Mouse (Mus musculus): ENCODE measurements around the gene Lctl. TPM values are rescaled to one million over a fixed set of nuclear protein-coding genes. Genes with fewer than 3 reads are reported as not detected.

Gene Lctl
- not detected in 2 replicates for total RNA-seq (2014; rRNA removed)
- polyA plus RNA-seq (2015; fragmentation: Nextera tagmentation; extraction: Ambion mirVana): not detected in 2 replicates

- no peak within 1 kb of the TSS for H3K4me2 ChIP-seq (ENCODE audit: low read depth)
- DNase-seq (no peak), ATAC-seq (no peak)
- H3K4me1 ChIP-seq (ENCODE audit: insufficient read depth): no peaks in the 10 kb centered on the region
- H3K9ac ChIP-seq: no peak within 1 kb of the TSS
- no peak within 1 kb of the TSS for H3K27ac ChIP-seq (ENCODE audit: low read depth, low read length)
- 52% methylated on average over 3 of the region's 3 CpGs for WGBS
- no peak within 1 kb of the TSS for H3K4me3 ChIP-seq (ENCODE audit: low read depth, low read length)
- no peak for TF ChIP-seq CTCF (IDR thresholded peaks at IDR 0.05; ENCODE audit: low read depth)
- no peaks in the 10 kb centered on the region for H3K36me3 ChIP-seq (ENCODE audit: insufficient read depth)
- H3K27me3 ChIP-seq (ENCODE audit: insufficient read depth, low read length): no peaks in the 10 kb centered on the region
- H3K9me3 ChIP-seq (ENCODE audit: low read length): no peaks in the 10 kb centered on the region
These were observed at the start of gene Lctl for GRCm38 (mm10) chr9:64116876-64117275. Gene Lctl (plus strand): TSS chr9:64117147.

GRCm38 (mm10) chr9:64067787-64068186 is 49.2 kb upstream of the Lctl start:
- Histone ChIP-seq H3K4me1 (ENCODE audit: insufficient read depth) (0 out of 2 replicates have a peak, but pooled peaks cover 2% of the 10 kb centered on the region), H3K27me3 (ENCODE audit: insufficient read depth, low read length) (no peaks in the 10 kb centered on the region), H3K27ac (ENCODE audit: low read depth, low read length) (no peak overlapping the region), H3K4me3 (ENCODE audit: low read depth, low read length) (no peak overlapping the region), H3K9me3 (ENCODE audit: low read length) (no peaks in the 10 kb centered on the region), H3K36me3 (ENCODE audit: insufficient read depth) (no peaks in the 10 kb centered on the region), H3K9ac (no peak overlapping the region), H3K4me2 (ENCODE audit: low read depth) (no peak overlapping the region)
- TF ChIP-seq CTCF (IDR thresholded peaks at IDR 0.05; ENCODE audit: low read depth): no peak
- ATAC-seq: no peak
- 86% methylated on average over 5 of the region's 5 CpGs for WGBS
- no peak for DNase-seq

GRCm38 (mm10) chr9:64068571-64068970 is 48.4 kb upstream of the Lctl start:
- WGBS: 88% methylated on average over 1 of the region's 1 CpGs
- Histone ChIP-seq H3K4me2 (ENCODE audit: low read depth) (no peak overlapping the region), H3K27ac (ENCODE audit: low read depth, low read length) (no peak overlapping the region), H3K4me3 (ENCODE audit: low read depth, low read length) (no peak overlapping the region), H3K36me3 (ENCODE audit: insufficient read depth) (no peaks in the 10 kb centered on the region), H3K27me3 (ENCODE audit: insufficient read depth, low read length) (no peaks in the 10 kb centered on the region), H3K4me1 (ENCODE audit: insufficient read depth) (0 out of 2 replicates have a peak, but pooled peaks cover 2% of the 10 kb centered on the region), H3K9ac (no peak overlapping the region), H3K9me3 (ENCODE audit: low read length) (no peaks in the 10 kb centered on the region)
- no peak for TF ChIP-seq CTCF (IDR thresholded peaks at IDR 0.05; ENCODE audit: low read depth)
- DNase-seq (no peak), ATAC-seq (no peak)

- no peak for TF ChIP-seq CTCF (IDR thresholded peaks at IDR 0.05; ENCODE audit: low read depth)
- H3K4me3 ChIP-seq (ENCODE audit: low read depth, low read length): no peak overlapping the region
- H3K9ac ChIP-seq: no peak overlapping the region
- no peak overlapping the region for H3K27ac ChIP-seq (ENCODE audit: low read depth, low read length)
- no peak overlapping the region for H3K4me2 ChIP-seq (ENCODE audit: low read depth)
- ATAC-seq: no peak
- WGBS: 90% methylated on average over 5 of the region's 5 CpGs
- H3K36me3 ChIP-seq (ENCODE audit: insufficient read depth): no peaks in the 10 kb centered on the region
- H3K9me3 ChIP-seq (ENCODE audit: low read length): no peaks in the 10 kb centered on the region
- no peaks in the 10 kb centered on the region for H3K27me3 ChIP-seq (ENCODE audit: insufficient read depth, low read length)
- DNase-seq: no peak
- 0 out of 2 replicates have a peak, but pooled peaks cover 2% of the 10 kb centered on the region for H3K4me1 ChIP-seq (ENCODE audit: insufficient read depth)
These were observed 47.8 kb upstream of the Lctl start for GRCm38 (mm10) chr9:64069131-64069530.

- no peak overlapping the region for H3K27ac ChIP-seq (ENCODE audit: low read depth, low read length)
- 0 out of 2 replicates have a peak, but pooled peaks cover 2% of the 10 kb centered on the region for H3K4me1 ChIP-seq (ENCODE audit: insufficient read depth)
- no peak overlapping the region for H3K4me2 ChIP-seq (ENCODE audit: low read depth)
- no peaks in the 10 kb centered on the region for H3K9me3 ChIP-seq (ENCODE audit: low read length)
- no peak overlapping the region for H3K9ac ChIP-seq
- H3K4me3 ChIP-seq (ENCODE audit: low read depth, low read length): no peak overlapping the region
- no peaks in the 10 kb centered on the region for H3K27me3 ChIP-seq (ENCODE audit: insufficient read depth, low read length)
- ATAC-seq (no peak), DNase-seq (no peak)
- no peaks in the 10 kb centered on the region for H3K36me3 ChIP-seq (ENCODE audit: insufficient read depth)
- WGBS: 95% methylated on average over 5 of the region's 5 CpGs
- TF ChIP-seq CTCF (IDR thresholded peaks at IDR 0.05; ENCODE audit: low read depth): no peak
These were observed 46.3 kb upstream of the Lctl start for GRCm38 (mm10) chr9:64070674-64071073.

- no peak for DNase-seq
- Histone ChIP-seq H3K4me3 (ENCODE audit: low read depth, low read length) (no peak overlapping the region), H3K9me3 (ENCODE audit: low read length) (no peaks in the 10 kb centered on the region), H3K9ac (no peak overlapping the region), H3K27ac (ENCODE audit: low read depth, low read length) (no peak overlapping the region), H3K27me3 (ENCODE audit: insufficient read depth, low read length) (no peaks in the 10 kb centered on the region), H3K4me2 (ENCODE audit: low read depth) (no peak overlapping the region), H3K4me1 (ENCODE audit: insufficient read depth) (no peaks in the 10 kb centered on the region), H3K36me3 (ENCODE audit: insufficient read depth) (no peaks in the 10 kb centered on the region)
- 90% methylated on average over 8 of the region's 8 CpGs for WGBS
- ATAC-seq: no peak
- TF ChIP-seq CTCF (IDR thresholded peaks at IDR 0.05; ENCODE audit: low read depth): no peak
These were observed 42.1 kb upstream of the Lctl start for GRCm38 (mm10) chr9:64074831-64075230.

- H3K4me2 ChIP-seq (ENCODE audit: low read depth): no peak overlapping the region
- no peaks in the 10 kb centered on the region for H3K9me3 ChIP-seq (ENCODE audit: low read length)
- TF ChIP-seq CTCF (IDR thresholded peaks at IDR 0.05; ENCODE audit: low read depth): no peak
- ATAC-seq (no peak), DNase-seq (no peak)
- WGBS: 84% methylated on average over 2 of the region's 2 CpGs
- H3K4me3 ChIP-seq (ENCODE audit: low read depth, low read length): no peak overlapping the region
- no peaks in the 10 kb centered on the region for H3K27me3 ChIP-seq (ENCODE audit: insufficient read depth, low read length)
- no peak overlapping the region for H3K9ac ChIP-seq
- H3K27ac ChIP-seq (ENCODE audit: low read depth, low read length): no peak overlapping the region
- H3K36me3 ChIP-seq (ENCODE audit: insufficient read depth): no peaks in the 10 kb centered on the region
- no peaks in the 10 kb centered on the region for H3K4me1 ChIP-seq (ENCODE audit: insufficient read depth)
These were observed 40.5 kb upstream of the Lctl start for GRCm38 (mm10) chr9:64076412-64076811.

Measured in forebrain, postnatal 0 days (tissue).